Mouse (Mus musculus): Measurements from ENCODE around the gene Rspo1. TPM values are rescaled to one million over a fixed set of nuclear protein-coding genes. Genes with fewer than 3 reads are reported as not detected.

Gene Rspo1
- total RNA-seq, 2 experiments from 2014 or later: 13.0 to 18.6 TPM

DNA sequence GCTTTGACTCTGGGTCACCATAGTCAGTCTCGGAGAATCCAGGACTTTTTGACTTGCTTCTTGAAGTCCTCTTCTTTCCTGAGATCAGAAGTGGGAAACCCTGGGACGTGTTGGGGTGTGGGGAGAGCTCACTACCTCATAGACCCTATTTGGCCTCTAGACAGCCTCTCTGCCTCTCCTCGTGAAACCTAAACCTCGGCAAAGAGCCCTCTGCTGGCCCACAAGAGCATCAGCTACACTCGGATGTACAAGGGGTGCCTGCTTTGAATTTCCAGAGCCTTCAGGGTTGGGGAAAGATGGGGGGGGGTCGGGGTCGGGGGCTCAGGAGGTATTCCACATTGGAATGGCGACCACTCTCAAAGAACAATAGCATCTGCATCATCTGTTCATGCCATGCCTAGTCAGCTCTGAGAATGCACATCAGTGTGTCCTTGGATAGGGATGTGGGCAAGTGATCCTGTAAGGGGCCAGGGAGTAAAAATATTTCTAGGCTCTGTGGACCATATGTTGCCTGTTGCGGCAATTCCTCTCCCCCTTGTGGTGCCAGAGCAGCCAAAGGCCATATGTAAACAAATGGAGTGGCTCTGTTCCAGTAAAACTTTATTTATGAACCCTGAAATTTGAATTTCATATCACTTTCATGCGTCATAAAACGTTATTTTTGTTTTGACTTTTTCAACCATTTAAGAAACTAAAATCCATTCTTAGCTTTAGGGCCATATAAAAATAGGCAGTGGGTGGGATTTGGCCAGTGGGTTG lies 34.7 kb downstream of the Rspo1 start:
- DNase-seq (ENCODE audit: low spot score in 2 of 2): no peak

- peak; percentile 85 to 92 for DNase-seq (ENCODE audit: low spot score in 2 of 2)
Measured at GRCm38 (mm10) chr4:125029891-125030614, 43.8 kb downstream of the Rspo1 start.

- DNase-seq (ENCODE audit: low spot score in 2 of 2): no peak
Measured at GRCm38 (mm10) chr4:125034341-125034740, 48.1 kb downstream of the Rspo1 start.

DNA sequence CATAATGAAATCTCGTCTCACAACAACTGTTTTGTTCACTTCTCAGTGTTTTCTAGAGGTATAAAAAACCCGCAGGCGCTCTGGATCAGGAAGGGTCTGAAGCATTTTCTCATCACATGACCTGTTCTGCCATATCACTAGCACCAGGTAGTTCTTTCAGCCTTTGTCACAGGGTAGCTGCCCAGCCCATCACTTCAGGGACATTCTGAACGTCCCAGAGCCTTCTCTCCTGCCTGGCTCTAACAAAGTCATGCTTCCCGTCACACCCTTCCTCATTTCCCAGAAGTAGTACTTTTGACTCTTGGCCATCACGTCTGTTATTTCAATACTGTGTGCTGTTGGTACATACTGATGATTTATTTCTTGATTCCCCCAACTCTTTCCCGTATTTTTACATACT lies 58.2 kb downstream of the Rspo1 start:
- no peak for DNase-seq (ENCODE audit: low spot score in 2 of 2)

- no peak for DNase-seq (ENCODE audit: low spot score in 2 of 2)
Measured at GRCm38 (mm10) chr4:125055385-125055784, 69.2 kb downstream of the Rspo1 start.

- no peak for DNase-seq (ENCODE audit: low spot score in 2 of 2)
Measured at GRCm38 (mm10) chr4:125056476-125056875, 70.2 kb downstream of the Rspo1 start.

GRCm38 (mm10) chr4:125057273-125057672 lies 71.0 kb downstream of the Rspo1 start:
- no peak for DNase-seq (ENCODE audit: low spot score in 2 of 2)

GRCm38 (mm10) chr4:125058033-125058432 lies 71.8 kb downstream of the Rspo1 start:
- no peak for DNase-seq (ENCODE audit: low spot score in 2 of 2)

Other genes starting within 250 kb of the Rspo1 start
- gene Inpp5b, start 244.6 kb upstream of the Rspo1 start, total RNA-seq (2021): 10 to 100 TPM; 37.3 to 41.2 TPM
- gene Mtf1, start 184.3 kb upstream of the Rspo1 start, total RNA-seq (2021): 10 to 100 TPM; 24.6 to 27.5 TPM
- gene Yrdc, start 135.8 kb upstream of the Rspo1 start, total RNA-seq (2021): 10 to 100 TPM; 28.0 to 28.4 TPM
- gene 1110065P20Rik, start 135.2 kb upstream of the Rspo1 start, total RNA-seq (2021): 100 to 1,000 TPM; 101 to 106 TPM
- 10 to 100 TPM; 44.3 to 46.1 TPM for gene Maneal, start 124.3 kb upstream of the Rspo1 start, total RNA-seq (2021)
- gene Epha10, start 105.5 kb upstream of the Rspo1 start, total RNA-seq (2021): 10 to 100 TPM; 16.1 to 23.6 TPM
- 10 to 100 TPM; 16.8 to 17.5 TPM for gene 9930104L06Rik, start 49.4 kb upstream of the Rspo1 start, total RNA-seq (2021)
- 1 to 10 TPM; 3.3 to 3.4 TPM for gene Cdca8, start 47.1 kb upstream of the Rspo1 start, total RNA-seq (2021)
- gene Gnl2, start 30.2 kb downstream of the Rspo1 start, total RNA-seq (2021): 10 to 100 TPM; 62.6 to 71.7 TPM
- 1 to 10 TPM in 1 of 2 experiments, under 1 TPM in 1; 0.76 to 2.0 TPM for gene Dnali1, start 79.3 kb downstream of the Rspo1 start, total RNA-seq (2021)
- 10 to 100 TPM; 13.7 to 15.1 TPM for gene Snip1, start 80.2 kb downstream of the Rspo1 start, total RNA-seq (2021)
- 100 to 1,000 TPM; 110 to 113 TPM for gene Meaf6, start 98.7 kb downstream of the Rspo1 start, total RNA-seq (2021)
- gene Zc3h12a, start 141.4 kb downstream of the Rspo1 start, total RNA-seq (2021): 1 to 10 TPM; 1.2 to 1.9 TPM

Measured in layer of hippocampus, postnatal 14 days (tissue).